Mouse (Mus musculus) testis, adult 2 months (tissue): Measurements from ENCODE around the gene Cpa4.

Experiments used
- CTCF ChIP-seq: fragments of 200-500 bp; IDR thresholded peaks from 2 replicates; pipeline ENCODE4 v1.5.1; 2012; ENCODE audit warnings: low read depth, mild to moderate bottlenecking, inconsistent platforms, low read length, moderate library complexity; ENCODE audit not compliant: control insufficient read depth, insufficient read depth, insufficient replicate concordance
- POLR2A ChIP-seq: fragments of 200-500 bp; IDR thresholded peaks from 2 replicates; pipeline ENCODE4 v1.6.1; 2012; ENCODE audit warnings: low read depth, mild to moderate bottlenecking, inconsistent platforms, low read length, moderate library complexity; ENCODE audit not compliant: control insufficient read depth

- TF ChIP-seq CTCF (no peak), POLR2A (no peak)
These were observed 13.5 kb upstream of the Cpa4 start for GRCm38 (mm10) chr6:30554621-30555170.
